Mouse (Mus musculus) kidney, adult 2 months (tissue): ENCODE data around the gene Oas1e. TPM values are rescaled to one million over a fixed set of nuclear protein-coding genes. Genes with fewer than 3 reads are reported as not detected.
A peak's percentile ranks its signal among the peaks of the same experiment; 100 is the strongest.

Experiments
- DNase-seq: peaks from one replicate; pipeline ENCODE4 v3.0.0; 2021
- H3K27ac ChIP-seq: fragments of 200-500 bp; 2 replicates; pipeline ENCODE4 v1.5.1; 2012; ENCODE audit warnings: low read depth, low read length, control low read depth, inconsistent platforms; ENCODE audit not compliant: insufficient read depth
- H3K27me3 ChIP-seq: fragments of 200-500 bp; replicated peaks from 2 replicates; pipeline ENCODE4 v1.6.1; 2012; ENCODE audit warnings: mild to moderate bottlenecking, moderate library complexity, low read length, inconsistent platforms; ENCODE audit not compliant: control insufficient read depth, insufficient read depth
- H3K36me3 ChIP-seq: fragments of 200-500 bp; 2 replicates; pipeline ENCODE4 v1.6.1; 2012; ENCODE audit warnings: mild to moderate bottlenecking, moderate library complexity, low read length, inconsistent platforms; ENCODE audit not compliant: control insufficient read depth, insufficient read depth
- H3K4me1 ChIP-seq: fragments of 200-500 bp; 2 replicates; pipeline ENCODE4 v1.6.1; 2011; ENCODE audit warnings: low read length; ENCODE audit not compliant: control insufficient read depth, insufficient read depth
- H3K4me3 ChIP-seq: fragments of 200-500 bp; 2 replicates; pipeline ENCODE4 v1.5.1; 2011; ENCODE audit warnings: mild to moderate bottlenecking, low read depth, low read length, control low read depth; ENCODE audit not compliant: insufficient read depth
- CTCF ChIP-seq: fragments of 200-500 bp; conservative IDR thresholded peaks from 2 replicates; pipeline ENCODE4 v1.5.1; 2011; ENCODE audit warnings: low read depth, mild to moderate bottlenecking, control low read depth, low read length, moderate library complexity, mixed read lengths; ENCODE audit not compliant: insufficient read depth, insufficient read length
- POLR2A ChIP-seq: fragments of 200-500 bp; IDR thresholded peaks from one replicate; pipeline ENCODE4 v1.6.1; 2011; ENCODE audit warnings: low read depth, low read length, control low read depth
- WGBS: fragments of 180-500 bp; shearing (Covaris S2); methylation state at CpG from one replicate; pipeline ENCODE4 v1.1.7; 2018; 5-methylcytosine and 5-hydroxymethylcytosine counted together
- polyA plus RNA-seq: library from polyadenylated mRNA; depleted of rRNA; stranded (reverse); fragments of >200 nt; gene quantifications from 2 replicates; pipeline ENCODE4 v1.2.3, GENCODE M21; 2012

Gene Oas1e
- polyA plus RNA-seq, 1 experiment, result not detected

- Histone ChIP-seq H3K27me3 (no peaks in the 10 kb centered on the region), H3K4me3 (no peak overlapping the region), H3K36me3 (no peaks in the 10 kb centered on the region), H3K4me1 (no peaks in the 10 kb centered on the region), H3K27ac (no peak overlapping the region)
- TF ChIP-seq CTCF (peak; percentile 65), POLR2A (no peak)
- DNase-seq, result peak; percentile 53
- 15% methylated on average over 2 of the region's 2 CpGs for WGBS
Measured at GRCm38 (mm10) chr5:120793043-120793442, 2.3 kb downstream of the Oas1e start.

- TF ChIP-seq POLR2A, result no peak
- TF ChIP-seq CTCF, result no peak
- H3K27me3 ChIP-seq, result no peaks in the 10 kb centered on the region
- H3K36me3 ChIP-seq, result no peaks in the 10 kb centered on the region
- no peaks in the 10 kb centered on the region for H3K4me1 ChIP-seq
- DNase-seq, result no peak
- no peak overlapping the region for H3K27ac ChIP-seq
- WGBS, result 49% methylated on average over 3 of the region's 3 CpGs
- no peak overlapping the region for H3K4me3 ChIP-seq
Measured at GRCm38 (mm10) chr5:120787042-120787441, 8.3 kb downstream of the Oas1e start.

- 70% methylated on average over 2 of the region's 2 CpGs for whole genome bisulfite sequencing
- H3K27ac ChIP-seq, result no peak overlapping the region
- TF ChIP-seq CTCF, result no peak
- no peak for TF ChIP-seq POLR2A
- H3K36me3 ChIP-seq, result no peaks in the 10 kb centered on the region
- no peak for DNase-seq
- H3K27me3 ChIP-seq, result no peaks in the 10 kb centered on the region
- no peaks in the 10 kb centered on the region for H3K4me1 ChIP-seq
- H3K4me3 ChIP-seq, result no peak overlapping the region
Measured at GRCm38 (mm10) chr5:120782446-120782845, 12.9 kb downstream of the Oas1e start.

- no peak for DNase-seq
- H3K27ac ChIP-seq, result no peak overlapping the region
- H3K4me3 ChIP-seq, result no peak overlapping the region
- 94% methylated on average over 1 of the region's 1 CpGs for WGBS
- no peaks in the 10 kb centered on the region for H3K36me3 ChIP-seq
- no peaks in the 10 kb centered on the region for H3K4me1 ChIP-seq
- TF ChIP-seq CTCF, result no peak
- TF ChIP-seq POLR2A, result no peak
- H3K27me3 ChIP-seq, result no peaks in the 10 kb centered on the region
Measured at GRCm38 (mm10) chr5:120781646-120782045, 13.7 kb downstream of the Oas1e start.

DNA sequence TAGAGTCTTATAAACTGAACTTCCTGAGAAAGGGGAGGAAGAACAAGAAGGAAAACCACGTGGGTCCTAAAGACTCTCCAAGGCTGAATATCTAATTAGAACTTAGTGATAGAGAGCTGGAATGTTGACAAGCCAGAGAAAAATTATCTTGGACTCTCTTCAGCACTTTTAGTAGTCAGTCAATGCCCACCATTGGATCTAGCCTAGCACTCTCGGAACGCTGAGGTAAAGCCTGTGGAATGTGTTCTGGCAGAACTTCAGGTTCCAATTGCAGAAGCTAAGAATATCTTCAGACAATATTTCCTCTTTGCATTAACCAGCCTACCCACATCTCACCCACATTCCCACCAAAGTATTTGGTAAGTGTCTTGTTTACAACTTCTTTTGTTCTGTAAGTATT lies 15.4 kb downstream of the Oas1e start:
- WGBS, result 46% methylated on average over 3 of the region's 3 CpGs
- no peaks in the 10 kb centered on the region for H3K4me1 ChIP-seq
- DNase-seq, result peak; percentile 3
- no peak overlapping the region for H3K27ac ChIP-seq
- H3K36me3 ChIP-seq, result no peaks in the 10 kb centered on the region
- TF ChIP-seq CTCF, result no peak
- TF ChIP-seq POLR2A, result no peak
- H3K4me3 ChIP-seq, result no peak overlapping the region
- H3K27me3 ChIP-seq, result no peaks in the 10 kb centered on the region

DNA sequence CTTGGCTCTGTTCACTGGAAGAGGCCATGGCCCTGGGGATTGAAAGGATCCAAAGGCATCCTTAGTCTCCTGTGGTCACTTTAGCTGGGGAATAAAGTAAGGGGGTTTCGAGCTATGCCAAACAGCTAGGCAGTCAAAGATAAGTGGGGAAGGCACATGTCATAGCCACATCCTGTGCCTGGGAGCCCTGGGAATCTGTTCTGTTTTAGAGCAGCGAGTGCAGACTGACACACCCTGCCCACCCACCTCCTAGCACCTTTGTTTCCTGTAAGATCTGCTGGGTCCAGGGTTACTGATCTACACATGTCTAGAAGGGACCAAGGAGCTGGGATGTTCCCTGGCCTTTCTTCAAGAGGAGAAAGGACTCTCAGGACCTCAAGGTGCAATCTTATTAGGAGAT lies 16.4 kb downstream of the Oas1e start:
- Histone ChIP-seq H3K27me3 (no peaks in the 10 kb centered on the region), H3K27ac (no peak overlapping the region), H3K4me3 (no peak overlapping the region), H3K36me3 (no peaks in the 10 kb centered on the region), H3K4me1 (no peaks in the 10 kb centered on the region)
- no peak for TF ChIP-seq CTCF
- no peak for TF ChIP-seq POLR2A
- DNase-seq, result no peak
- WGBS, result 74% methylated on average over 2 of the region's 2 CpGs

GRCm38 (mm10) chr5:120777478-120777877 lies 17.9 kb downstream of the Oas1e start, which contains the start of gene Oas3:
Oas3 (minus strand) TSS chr5:120777661.
- Histone ChIP-seq H3K27ac (no peak within 1 kb of the TSS), H3K27me3 (no peaks in the 10 kb centered on the region), H3K4me3 (no peak within 1 kb of the TSS), H3K4me1 (no peaks in the 10 kb centered on the region), H3K36me3 (no peaks in the 10 kb centered on the region)
- TF ChIP-seq POLR2A (no peak), CTCF (no peak)
- 66% methylated on average over 9 of the region's 9 CpGs for WGBS
- DNase-seq, result no peak
